Mouse (Mus musculus): ENCODE measurements around the gene Ddit4. TPM values are rescaled to one million over a fixed set of nuclear protein-coding genes. Genes with fewer than 3 reads are reported as not detected.

Gene Ddit4
- total and polyA plus RNA-seq, 3 experiments: 39.5 to 136 (median 50.6) TPM

DNA sequence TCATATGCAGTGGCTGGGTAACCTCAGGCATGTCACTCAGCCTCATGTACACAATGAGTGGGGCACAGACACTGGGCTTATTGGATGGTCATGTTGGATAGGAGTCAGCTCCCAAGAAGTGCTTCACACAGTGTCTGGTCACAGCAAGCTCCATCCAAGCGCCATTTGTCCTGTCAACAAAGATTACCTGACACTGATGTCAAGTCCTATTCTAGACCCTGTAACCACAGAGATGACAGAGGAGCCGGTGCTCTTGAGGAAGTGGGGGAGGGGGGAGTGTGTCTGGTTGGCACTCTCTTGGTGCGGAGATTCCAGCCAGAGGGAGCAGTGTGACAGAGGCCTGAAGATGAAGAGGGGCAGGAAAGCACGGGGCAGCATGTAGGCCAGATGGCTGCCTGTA lies 50.7 kb downstream of the Ddit4 start (continued):
- peak; percentile 40; the same call in 1 of the 2 replicates for TF ChIP-seq EP300 (IDR thresholded peaks at IDR 0.05; ENCODE audit: low read length)
- TF ChIP-seq MAX (IDR thresholded peaks at IDR 0.05; ENCODE audit: low read length): peak; percentile 19; the same call in 1 of the 2 replicates
- 0 out of 2 replicates have a peak, but pooled peaks have one; percentile 55 for TF ChIP-seq MXI1 (IDR thresholded peaks at IDR 0.05; ENCODE audit: low read depth, low read length)
- TF ChIP-seq HCFC1 (IDR thresholded peaks at IDR 0.05; ENCODE audit: low read depth, low read length): no peak
- no peak for TF ChIP-seq ZC3H11A (IDR thresholded peaks at IDR 0.05; ENCODE audit: low read depth, low read length)
- TF ChIP-seq GABPA (IDR thresholded peaks at IDR 0.05; ENCODE audit: insufficient replicate concordance, low read depth, low read length): no peak
- no peak for TF ChIP-seq PAX5 (IDR thresholded peaks at IDR 0.05; ENCODE audit: low read length)
- peak; percentile 28; the same call in 1 of the 2 replicates for TF ChIP-seq IRF4 (IDR thresholded peaks at IDR 0.05; ENCODE audit: low read depth, low read length)
- TF ChIP-seq ZMIZ1 (IDR thresholded peaks at IDR 0.05; ENCODE audit: low read depth, low read length): no peak
- no peak for TF ChIP-seq ZNF384 (IDR thresholded peaks at IDR 0.05; ENCODE audit: low read depth, low read length)
- TF ChIP-seq JUND (conservative IDR thresholded peaks at IDR 0.05; ENCODE audit: low read depth, low read length): no peak

DNA sequence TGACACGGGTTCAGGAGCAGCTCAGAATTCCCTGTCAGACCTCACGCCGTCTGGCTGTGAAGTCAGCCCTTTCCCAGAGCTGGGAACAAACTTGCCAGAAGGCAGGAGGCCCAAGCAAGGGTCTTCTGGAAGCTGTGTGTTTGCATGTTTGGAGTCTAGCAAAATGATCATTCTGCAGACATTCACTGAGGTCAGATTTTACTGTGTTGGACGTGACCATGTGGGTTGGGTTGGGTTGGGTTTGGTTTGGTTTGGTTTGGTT lies 51.5 kb downstream of the Ddit4 start:
- Histone ChIP-seq H3K4me2 (ENCODE audit: insufficient read depth, low read depth, poor library complexity, severe bottlenecking) (peak overlapping the region; percentile 53), H3K9me3 (replicated peaks; ENCODE audit: low read length) (no peaks in the 10 kb centered on the region), H3K36me3 (replicated peaks in 1 of 2; ENCODE audit: control insufficient read depth in 1 of 2, insufficient read depth in 1 of 2, low read length in 1 of 2) (peaks cover 29 to 32% of the 10 kb centered on the region in 2 experiments), H3K79me2 (replicated peaks; ENCODE audit: control insufficient read depth, extremely low read depth, insufficient read depth, poor library complexity, severe bottlenecking) (no peaks in the 10 kb centered on the region), H3K27me3 (replicated peaks) (no peaks in the 10 kb centered on the region), H3K4me3 (replicated peaks in 1 of 3; ENCODE audit: low read depth in 2 of 3, low read length in 2 of 3, poor library complexity in 1 of 3) (peak overlapping the region; percentile 29 to 37 (median 30)), H3K9ac (ENCODE audit: insufficient read depth, low read depth) (peak overlapping the region; percentile 67), H3K27ac (ENCODE audit: insufficient read depth, low read depth) (peak overlapping the region; percentile 90), H3K4me1 (ENCODE audit: control insufficient read depth in 1 of 2, insufficient read depth in 2 of 2) (peaks cover 68 to 85% of the 10 kb centered on the region in 2 experiments)
- no peak for DNase-seq (ENCODE audit: extremely low read depth)
- in situ Hi-C loops (cut with MboI; ENCODE audit: low pct_ligation_motif_present, low pct_unique_long_range_greater_than_20kb, low sequenced_read_pairs): loop anchor here (25.0 kb wide), 1 partner anchor 487 kb away; the partner anchor contains the start of gene Gm17455
- dilution Hi-C loops (cut with MboI; ENCODE audit: extremely low pct_ligation_motif_present, extremely low pct_unique_long_range_greater_than_20kb, low sequenced_read_pairs): no loop called here
- TF ChIP-seq SMC3 (IDR thresholded peaks at IDR 0.05; ENCODE audit: low read depth, low read length): no peak
- no peak for TF ChIP-seq UBTF (IDR thresholded peaks at IDR 0.05; ENCODE audit: low read depth, low read length)
- no peak for TF ChIP-seq ETS1 (conservative IDR thresholded peaks at IDR 0.05; ENCODE audit: low read depth, low read length)
- no peak for TF ChIP-seq RAD21 (IDR thresholded peaks at IDR 0.05; ENCODE audit: low read depth, low read length)
- TF ChIP-seq JUN (IDR thresholded peaks at IDR 0.05; ENCODE audit: insufficient read depth, low read depth, low read length): no peak
- TF ChIP-seq MXI1 (IDR thresholded peaks at IDR 0.05; ENCODE audit: low read depth, low read length): no peak
- no peak for TF ChIP-seq PAX5 (IDR thresholded peaks at IDR 0.05; ENCODE audit: low read length)
- no peak for TF ChIP-seq ZKSCAN1 (IDR thresholded peaks at IDR 0.05; ENCODE audit: borderline replicate concordance, low read depth, low read length)
- no peak; the same call in 1 of the 2 replicates for TF ChIP-seq MAX (IDR thresholded peaks at IDR 0.05; ENCODE audit: low read length)
- no peak for TF ChIP-seq HCFC1 (IDR thresholded peaks at IDR 0.05; ENCODE audit: low read depth, low read length)
- TF ChIP-seq POLR2AphosphoS2 (IDR thresholded peaks at IDR 0.05; ENCODE audit: low read depth, low read length): no peak
- TF ChIP-seq TCF12 (IDR thresholded peaks at IDR 0.05; ENCODE audit: low read depth, low read length): no peak
- no peak for TF ChIP-seq GABPA (IDR thresholded peaks at IDR 0.05; ENCODE audit: insufficient replicate concordance, low read depth, low read length)
- TF ChIP-seq IRF4 (IDR thresholded peaks at IDR 0.05; ENCODE audit: low read depth, low read length): no peak
- no peak for TF ChIP-seq CHD1 (IDR thresholded peaks at IDR 0.05; ENCODE audit: low read depth, low read length)
- TF ChIP-seq ELF1 (IDR thresholded peaks at IDR 0.05; ENCODE audit: low read depth, low read length): no peak
- TF ChIP-seq USF2 (conservative IDR thresholded peaks at IDR 0.05; ENCODE audit: low read depth, low read length): no peak
- no peak for TF ChIP-seq USF1 (IDR thresholded peaks at IDR 0.05; ENCODE audit: low read depth, low read length)
- TF ChIP-seq ZC3H11A (IDR thresholded peaks at IDR 0.05; ENCODE audit: low read depth, low read length): no peak
- no peak for TF ChIP-seq MYC (IDR thresholded peaks at IDR 0.05; ENCODE audit: low read depth, low read length)

Other genes starting within 250 kb of the Ddit4 start
- gene Micu1, start 249.4 kb downstream of the Ddit4 start, total RNA-seq (2012; rRNA removed): 20.4 and 29.3 TPM in 2 replicates
- gene Micu1, start 249.4 kb downstream of the Ddit4 start, total RNA-seq (2014; rRNA removed): 23.1 and 25.3 TPM in 2 replicates
- gene Micu1, start 249.4 kb downstream of the Ddit4 start, polyA plus RNA-seq (2012; ENCODE audit: insufficient read length, low read depth): 37.1 and 43.1 TPM in 2 replicates
- 17.0 and 21.5 TPM in 2 replicates for gene Dnajb12, start 72.3 kb downstream of the Ddit4 start, total RNA-seq (2012; rRNA removed)
- gene Dnajb12, start 72.3 kb downstream of the Ddit4 start, total RNA-seq (2014; rRNA removed): 13.1 and 13.9 TPM in 2 replicates
- 30.3 and 35.9 TPM in 2 replicates for gene Dnajb12, start 72.3 kb downstream of the Ddit4 start, polyA plus RNA-seq (2012; ENCODE audit: insufficient read length, low read depth)
- gene Ascc1, start 51.0 kb upstream of the Ddit4 start, total RNA-seq (2012; rRNA removed): 18.1 and 25.4 TPM in 2 replicates
- 20.1 and 21.0 TPM in 2 replicates for gene Ascc1, start 51.0 kb upstream of the Ddit4 start, total RNA-seq (2014; rRNA removed)
- gene Ascc1, start 51.0 kb upstream of the Ddit4 start, polyA plus RNA-seq (2012; ENCODE audit: insufficient read length, low read depth): 25.5 and 30.7 TPM in 2 replicates
- gene Anapc16, start 51.3 kb upstream of the Ddit4 start, total RNA-seq (2012; rRNA removed): 66.4 and 67.6 TPM in 2 replicates
- 64.9 and 65.3 TPM in 2 replicates for gene Anapc16, start 51.3 kb upstream of the Ddit4 start, total RNA-seq (2014; rRNA removed)
- 43.9 and 50.8 TPM in 2 replicates for gene Anapc16, start 51.3 kb upstream of the Ddit4 start, polyA plus RNA-seq (2012; ENCODE audit: insufficient read length, low read depth)
- gene Spock2, start 154.4 kb upstream of the Ddit4 start, total RNA-seq (2012; rRNA removed): 0.08 and 0.13 TPM in 2 replicates
- not detected in 2 replicates for gene Spock2, start 154.4 kb upstream of the Ddit4 start, total RNA-seq (2014; rRNA removed)
- 0.10 and 0.11 TPM in 2 replicates for gene Spock2, start 154.4 kb upstream of the Ddit4 start, polyA plus RNA-seq (2012; ENCODE audit: insufficient read length, low read depth)